Mouse (Mus musculus): ENCODE data around the gene Zmynd12. TPM values are rescaled to one million over a fixed set of nuclear protein-coding genes. Genes with fewer than 3 reads are reported as not detected.

Zmynd12 gene
- polyA plus RNA-seq, 1 experiment: 0.35 TPM

DNA sequence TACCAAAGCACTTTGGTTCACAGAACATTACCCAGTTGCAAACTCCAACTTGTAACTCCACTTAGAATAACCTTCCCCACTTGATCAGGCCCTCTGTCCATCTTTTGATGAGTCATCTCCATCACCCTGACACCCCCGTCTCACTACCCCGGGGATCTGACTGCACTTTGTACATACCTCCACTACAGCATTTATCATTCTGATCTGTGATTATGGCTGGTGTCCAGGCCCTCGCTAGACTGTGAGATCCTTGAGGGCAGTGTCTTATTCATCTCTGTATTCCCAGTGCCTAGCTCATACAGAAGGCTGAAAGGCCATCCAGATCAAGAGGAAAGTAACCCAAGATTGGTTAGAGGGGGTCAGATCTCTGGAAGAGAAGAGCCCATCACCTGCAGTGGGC is 1.4 kb upstream of the Zmynd12 start:
- Histone ChIP-seq H3K4me3 (ENCODE audit: control insufficient read depth, insufficient read depth, low read length) (no peak overlapping the region), H3K36me3 (ENCODE audit: control insufficient read depth, insufficient read depth, low read length) (no peaks in the 10 kb centered on the region), H3K4me1 (replicated peaks; ENCODE audit: control insufficient read depth, insufficient read depth, low read length) (peaks cover 9% of the 10 kb centered on the region), H3K27me3 (ENCODE audit: control insufficient read depth, insufficient read depth, low read length) (no peaks in the 10 kb centered on the region), H3K27ac (ENCODE audit: control insufficient read depth, insufficient read depth, low read length) (no peak overlapping the region)
- DNase-seq: no peak
- WGBS: 71% methylated on average over 3 of the region's 3 CpGs
- TF ChIP-seq POLR2A (IDR thresholded peaks at IDR 0.05; ENCODE audit: control insufficient read depth, extremely low read depth, insufficient read depth, low read length, poor library complexity) (no peak), CTCF (IDR thresholded peaks at IDR 0.05; ENCODE audit: borderline replicate concordance, control insufficient read depth, extremely low read depth, insufficient read depth, low read length, poor library complexity) (no peak)

- WGBS: 2% methylated on average over 31 of the region's 31 CpGs
- DNase-seq: no peak
- TF ChIP-seq POLR2A (IDR thresholded peaks at IDR 0.05; ENCODE audit: control insufficient read depth, extremely low read depth, insufficient read depth, low read length, poor library complexity): no peak
- no peak for TF ChIP-seq CTCF (IDR thresholded peaks at IDR 0.05; ENCODE audit: borderline replicate concordance, control insufficient read depth, extremely low read depth, insufficient read depth, low read length, poor library complexity)
- H3K4me1 ChIP-seq (replicated peaks; ENCODE audit: control insufficient read depth, insufficient read depth, low read length): peaks cover 9% of the 10 kb centered on the region
- peak overlapping the region; percentile 55 for H3K4me3 ChIP-seq (ENCODE audit: control insufficient read depth, insufficient read depth, low read length)
- no peaks in the 10 kb centered on the region for H3K36me3 ChIP-seq (ENCODE audit: control insufficient read depth, insufficient read depth, low read length)
- no peaks in the 10 kb centered on the region for H3K27me3 ChIP-seq (ENCODE audit: control insufficient read depth, insufficient read depth, low read length)
- no peak overlapping the region for H3K27ac ChIP-seq (ENCODE audit: control insufficient read depth, insufficient read depth, low read length)
These were observed 707 bp upstream of the Zmynd12 start for GRCm38 (mm10) chr4:119421921-119422293.

DNA sequence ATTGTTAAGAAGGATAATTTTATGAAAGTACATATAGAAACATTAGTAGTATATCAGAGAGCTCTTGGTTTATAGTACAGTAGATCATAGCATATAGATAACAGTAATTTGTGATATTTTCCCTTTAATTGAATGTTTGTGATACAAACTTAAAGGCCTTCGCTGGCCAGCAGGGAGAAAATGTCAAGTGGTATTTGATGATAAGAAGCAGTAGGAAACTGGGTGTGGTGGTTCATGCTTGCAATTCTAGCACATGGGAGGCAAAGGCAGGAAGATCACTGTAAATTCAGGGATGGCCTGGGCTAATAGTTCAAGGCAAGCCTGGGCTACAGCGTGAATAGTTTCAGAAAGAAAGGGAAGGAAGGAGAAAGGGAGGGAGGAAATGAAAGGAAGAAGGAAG is 2.5 kb downstream of the Zmynd12 start:
- 93% methylated on average over 2 of the region's 2 CpGs for WGBS
- Histone ChIP-seq H3K4me3 (ENCODE audit: control insufficient read depth, insufficient read depth, low read length) (no peak overlapping the region), H3K4me1 (replicated peaks; ENCODE audit: control insufficient read depth, insufficient read depth, low read length) (peaks cover 9% of the 10 kb centered on the region), H3K36me3 (ENCODE audit: control insufficient read depth, insufficient read depth, low read length) (no peaks in the 10 kb centered on the region), H3K27me3 (ENCODE audit: control insufficient read depth, insufficient read depth, low read length) (no peaks in the 10 kb centered on the region), H3K27ac (ENCODE audit: control insufficient read depth, insufficient read depth, low read length) (no peak overlapping the region)
- DNase-seq: no peak
- TF ChIP-seq CTCF (IDR thresholded peaks at IDR 0.05; ENCODE audit: borderline replicate concordance, control insufficient read depth, extremely low read depth, insufficient read depth, low read length, poor library complexity): no peak
- no peak for TF ChIP-seq POLR2A (IDR thresholded peaks at IDR 0.05; ENCODE audit: control insufficient read depth, extremely low read depth, insufficient read depth, low read length, poor library complexity)

GRCm38 (mm10) chr4:119425601-119426000 is 3.0 kb downstream of the Zmynd12 start:
- Histone ChIP-seq H3K4me1 (replicated peaks; ENCODE audit: control insufficient read depth, insufficient read depth, low read length) (peaks cover 9% of the 10 kb centered on the region), H3K36me3 (ENCODE audit: control insufficient read depth, insufficient read depth, low read length) (no peaks in the 10 kb centered on the region), H3K4me3 (ENCODE audit: control insufficient read depth, insufficient read depth, low read length) (no peak overlapping the region), H3K27ac (ENCODE audit: control insufficient read depth, insufficient read depth, low read length) (no peak overlapping the region), H3K27me3 (ENCODE audit: control insufficient read depth, insufficient read depth, low read length) (no peaks in the 10 kb centered on the region)
- DNase-seq: no peak
- no peak for TF ChIP-seq CTCF (IDR thresholded peaks at IDR 0.05; ENCODE audit: borderline replicate concordance, control insufficient read depth, extremely low read depth, insufficient read depth, low read length, poor library complexity)
- TF ChIP-seq POLR2A (IDR thresholded peaks at IDR 0.05; ENCODE audit: control insufficient read depth, extremely low read depth, insufficient read depth, low read length, poor library complexity): no peak
- 71% methylated on average over 2 of the region's 2 CpGs for WGBS

DNA sequence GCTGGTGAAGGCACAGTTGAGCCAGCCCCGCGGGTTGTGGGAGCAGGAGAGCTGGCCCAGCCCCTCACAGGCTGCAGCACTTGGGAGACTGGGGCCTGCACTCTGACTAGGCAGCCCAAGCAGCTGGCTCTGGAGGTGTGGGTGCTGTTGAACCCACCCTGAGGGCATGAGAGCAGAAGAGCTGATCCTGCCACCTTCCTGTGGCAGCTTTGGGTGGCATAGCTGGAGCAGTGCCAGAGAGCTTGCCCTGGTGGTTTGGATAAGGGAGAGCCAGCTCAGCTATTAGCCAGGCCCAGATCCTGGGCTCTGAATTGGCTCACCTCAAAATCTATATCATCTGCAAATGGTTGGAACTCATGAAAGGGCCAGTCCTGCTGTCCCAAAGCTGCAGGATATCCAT is 5.1 kb downstream of the Zmynd12 start:
- H3K27ac ChIP-seq (ENCODE audit: control insufficient read depth, insufficient read depth, low read length): no peak overlapping the region
- no peak overlapping the region for H3K4me3 ChIP-seq (ENCODE audit: control insufficient read depth, insufficient read depth, low read length)
- no peaks in the 10 kb centered on the region for H3K27me3 ChIP-seq (ENCODE audit: control insufficient read depth, insufficient read depth, low read length)
- peaks cover 6% of the 10 kb centered on the region for H3K4me1 ChIP-seq (replicated peaks; ENCODE audit: control insufficient read depth, insufficient read depth, low read length)
- DNase-seq: no peak
- H3K36me3 ChIP-seq (ENCODE audit: control insufficient read depth, insufficient read depth, low read length): no peaks in the 10 kb centered on the region
- TF ChIP-seq POLR2A (IDR thresholded peaks at IDR 0.05; ENCODE audit: control insufficient read depth, extremely low read depth, insufficient read depth, low read length, poor library complexity) (no peak), CTCF (IDR thresholded peaks at IDR 0.05; ENCODE audit: borderline replicate concordance, control insufficient read depth, extremely low read depth, insufficient read depth, low read length, poor library complexity) (no peak)
- 73% methylated on average over 2 of the region's 2 CpGs for whole genome bisulfite sequencing

GRCm38 (mm10) chr4:119430678-119431077 is 8.1 kb downstream of the Zmynd12 start:
- 27% methylated on average over 5 of the region's 5 CpGs for WGBS
- no peaks in the 10 kb centered on the region for H3K36me3 ChIP-seq (ENCODE audit: control insufficient read depth, insufficient read depth, low read length)
- H3K27me3 ChIP-seq (ENCODE audit: control insufficient read depth, insufficient read depth, low read length): no peaks in the 10 kb centered on the region
- H3K4me3 ChIP-seq (ENCODE audit: control insufficient read depth, insufficient read depth, low read length): no peak overlapping the region
- peaks cover 3% of the 10 kb centered on the region for H3K4me1 ChIP-seq (replicated peaks; ENCODE audit: control insufficient read depth, insufficient read depth, low read length)
- 0 out of 2 replicates have a peak, but pooled peaks have one; percentile 55 for TF ChIP-seq CTCF (IDR thresholded peaks at IDR 0.05; ENCODE audit: borderline replicate concordance, control insufficient read depth, extremely low read depth, insufficient read depth, low read length, poor library complexity)
- no peak for TF ChIP-seq POLR2A (IDR thresholded peaks at IDR 0.05; ENCODE audit: control insufficient read depth, extremely low read depth, insufficient read depth, low read length, poor library complexity)
- peak; percentile 67 for DNase-seq
- H3K27ac ChIP-seq (ENCODE audit: control insufficient read depth, insufficient read depth, low read length): no peak overlapping the region

DNA sequence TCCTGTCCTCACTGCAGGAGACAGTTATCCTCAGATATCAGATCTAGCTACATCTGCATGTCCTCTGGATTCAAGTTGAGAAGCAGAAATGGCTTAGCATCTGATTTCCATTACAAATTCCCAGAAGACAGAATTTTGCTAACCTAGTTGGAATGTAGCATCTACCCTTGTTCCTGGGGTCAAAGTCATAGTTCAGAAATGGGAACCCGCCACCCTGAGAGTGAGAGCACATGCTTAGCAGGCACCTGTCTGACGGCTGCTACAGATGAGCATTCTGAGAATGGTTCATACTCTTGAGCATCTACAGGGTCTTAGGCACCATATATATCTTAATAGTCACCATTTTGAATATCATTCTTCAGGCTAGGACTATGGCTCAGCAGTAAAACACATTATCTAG is 15.3 kb downstream of the Zmynd12 start:
- 99% methylated on average over 2 of the region's 2 CpGs for WGBS
- DNase-seq: no peak
- no peak for TF ChIP-seq CTCF (IDR thresholded peaks at IDR 0.05; ENCODE audit: borderline replicate concordance, control insufficient read depth, extremely low read depth, insufficient read depth, low read length, poor library complexity)
- no peak for TF ChIP-seq POLR2A (IDR thresholded peaks at IDR 0.05; ENCODE audit: control insufficient read depth, extremely low read depth, insufficient read depth, low read length, poor library complexity)
- no peak overlapping the region for H3K27ac ChIP-seq (ENCODE audit: control insufficient read depth, insufficient read depth, low read length)
- H3K36me3 ChIP-seq (ENCODE audit: control insufficient read depth, insufficient read depth, low read length): no peaks in the 10 kb centered on the region
- H3K4me1 ChIP-seq (replicated peaks; ENCODE audit: control insufficient read depth, insufficient read depth, low read length): no peaks in the 10 kb centered on the region
- H3K4me3 ChIP-seq (ENCODE audit: control insufficient read depth, insufficient read depth, low read length): no peak overlapping the region
- no peaks in the 10 kb centered on the region for H3K27me3 ChIP-seq (ENCODE audit: control insufficient read depth, insufficient read depth, low read length)

Measured in thymus, adult 2 months (tissue).